Mouse (Mus musculus) embryonic facial prominence, embryonic 11.5 days (tissue): Measurements from ENCODE around the gene Krt6a. TPM values are rescaled to one million over a fixed set of nuclear protein-coding genes. Genes with fewer than 3 reads are reported as not detected.
A peak's percentile ranks its signal among the peaks of the same experiment; 100 is the strongest.

Source experiments
- ATAC-seq: fragments of 200-750 bp; cut with Nextera tagmentation; replicated peaks from 2 replicates; pipeline ENCODE4 v1.8.0; 2017; ENCODE audit warnings: low read depth; ENCODE audit not compliant: insufficient number of reproducible peaks, low FRiP score, low TSS enrichment
- DNase-seq: peaks from one replicate; pipeline ENCODE4 v3.0.0-alpha.2; 2015; ENCODE audit warnings: low spot score
- H3K27ac ChIP-seq: fragments of 300-500 bp; sonication (generic); replicated peaks from 2 replicates; pipeline ENCODE4 v1.5.1; 2014; ENCODE audit warnings: mild to moderate bottlenecking, low read depth, low read length, control low read depth
- H3K27me3 ChIP-seq: fragments of 300-500 bp; sonication (generic); 2 replicates; pipeline ENCODE4 v1.6.1; 2014; ENCODE audit warnings: mild to moderate bottlenecking, low read length, moderate library complexity, mixed read lengths; ENCODE audit not compliant: control insufficient read depth, insufficient read depth
- H3K36me3 ChIP-seq: fragments of 300-500 bp; sonication (generic); replicated peaks from 2 replicates; pipeline ENCODE4 v1.6.1; 2014; ENCODE audit warnings: low read depth, mild to moderate bottlenecking, low read length, moderate library complexity, mixed read lengths; ENCODE audit not compliant: control insufficient read depth, insufficient read depth
- H3K4me1 ChIP-seq: fragments of 300-500 bp; sonication (generic); 2 replicates; pipeline ENCODE4 v1.6.1; 2014; ENCODE audit warnings: low read length, mixed read lengths; ENCODE audit not compliant: control insufficient read depth, insufficient read depth
- H3K4me2 ChIP-seq: fragments of 300-500 bp; sonication (generic); 2 replicates; pipeline ENCODE4 v1.6.1; 2014; ENCODE audit warnings: low read depth, mild to moderate bottlenecking, control low read depth, low read length, moderate library complexity
- H3K4me3 ChIP-seq: fragments of 300-500 bp; sonication (generic); 2 replicates; pipeline ENCODE4 v1.5.1; 2014; ENCODE audit warnings: low read depth, low read length, control low read depth
- H3K9ac ChIP-seq: fragments of 300-500 bp; sonication (generic); replicated peaks from 2 replicates; pipeline ENCODE4 v1.6.1; 2014; ENCODE audit warnings: mild to moderate bottlenecking, control low read depth, low read length
- H3K9me3 ChIP-seq: fragments of 300-500 bp; sonication (generic); replicated peaks from 2 replicates; pipeline ENCODE4 v1.6.1; 2016; ENCODE audit warnings: mild to moderate bottlenecking, low read length, inconsistent platforms, mixed read lengths; ENCODE audit not compliant: control insufficient read depth
- WGBS: fragments of 180-500 bp; shearing (Covaris S2); extraction: QIAGEN DNeasy Blood & Tissue Kit; methylation state at CpG from one replicate; pipeline ENCODE4 v1.1.7; 2014; 5-methylcytosine and 5-hydroxymethylcytosine counted together
- polyA plus RNA-seq: library from polyadenylated mRNA; unstranded; fragments of >200 nt; fragmentation: Nextera tagmentation; extraction: Ambion mirVana; gene quantifications from 2 replicates; pipeline ENCODE4 v1.2.1, GENCODE M21; 2014

The Krt6a gene
- polyA plus RNA-seq, 1 experiment from 2014 or later: 0.18 TPM

GRCm38 (mm10) chr15:101712720-101713119, 18.6 kb upstream of the Krt6a start, which contains the start of gene Krt5:
Gene Krt5, minus strand, starts transcription at chr15:101712898.
- no peak for ATAC-seq

GRCm38 (mm10) chr15:101708683-101709082, 14.6 kb upstream of the Krt6a start:
- Histone ChIP-seq H3K4me2 (no peak overlapping the region), H3K4me3 (no peak overlapping the region), H3K27ac (no peak overlapping the region), H3K36me3 (no peaks in the 10 kb centered on the region), H3K9me3 (no peaks in the 10 kb centered on the region), H3K9ac (no peak overlapping the region), H3K4me1 (no peaks in the 10 kb centered on the region), H3K27me3 (no peaks in the 10 kb centered on the region)
- DNase-seq (no peak), ATAC-seq (no peak)
- WGBS: 68% methylated on average over 11 of the region's 11 CpGs

More at GRCm38 (mm10) chr15:101712720-101713119, 18.6 kb upstream of the Krt6a start, which contains the start of gene Krt5:
- no peak within 1 kb of the TSS for H3K27ac ChIP-seq
- H3K27me3 ChIP-seq: no peaks in the 10 kb centered on the region
- H3K4me3 ChIP-seq: no peak within 1 kb of the TSS
- WGBS: 73% methylated on average over 13 of the region's 13 CpGs
- no peaks in the 10 kb centered on the region for H3K4me1 ChIP-seq
- H3K4me2 ChIP-seq: no peak within 1 kb of the TSS
- H3K9me3 ChIP-seq: no peaks in the 10 kb centered on the region
- no peaks in the 10 kb centered on the region for H3K36me3 ChIP-seq
- no peak for DNase-seq
- H3K9ac ChIP-seq: no peak within 1 kb of the TSS

GRCm38 (mm10) chr15:101707454-101707853, 13.3 kb upstream of the Krt6a start:
- Histone ChIP-seq H3K4me2 (no peak overlapping the region), H3K4me1 (no peaks in the 10 kb centered on the region), H3K27ac (no peak overlapping the region), H3K9me3 (no peaks in the 10 kb centered on the region), H3K9ac (no peak overlapping the region), H3K36me3 (no peaks in the 10 kb centered on the region), H3K27me3 (no peaks in the 10 kb centered on the region), H3K4me3 (no peak overlapping the region)
- WGBS: 82% methylated on average over 9 of the region's 9 CpGs
- no peak for ATAC-seq
- DNase-seq: no peak

- Histone ChIP-seq H3K9ac (no peak overlapping the region), H3K36me3 (no peaks in the 10 kb centered on the region), H3K27me3 (no peaks in the 10 kb centered on the region), H3K9me3 (no peaks in the 10 kb centered on the region), H3K27ac (no peak overlapping the region), H3K4me2 (no peak overlapping the region), H3K4me3 (no peak overlapping the region), H3K4me1 (no peaks in the 10 kb centered on the region)
- no peak for ATAC-seq
- peak; percentile 61 for DNase-seq
- WGBS: 67% methylated on average over 4 of the region's 4 CpGs
Observed at GRCm38 (mm10) chr15:101704066-101704465, 10.0 kb upstream of the Krt6a start.

- ATAC-seq (no peak), DNase-seq (no peak)
- Histone ChIP-seq H3K36me3 (no peaks in the 10 kb centered on the region), H3K4me3 (no peak overlapping the region), H3K27ac (no peak overlapping the region), H3K9ac (no peak overlapping the region), H3K9me3 (no peaks in the 10 kb centered on the region), H3K4me2 (no peak overlapping the region), H3K27me3 (no peaks in the 10 kb centered on the region), H3K4me1 (no peaks in the 10 kb centered on the region)
- WGBS: 21% methylated on average over 2 of the region's 2 CpGs
Observed at GRCm38 (mm10) chr15:101702380-101702779, 8.3 kb upstream of the Krt6a start.

- no peaks in the 10 kb centered on the region for H3K4me1 ChIP-seq
- no peak overlapping the region for H3K9ac ChIP-seq
- no peak for DNase-seq
- no peaks in the 10 kb centered on the region for H3K27me3 ChIP-seq
- no peak overlapping the region for H3K4me3 ChIP-seq
- ATAC-seq: no peak
- no peak overlapping the region for H3K27ac ChIP-seq
- H3K36me3 ChIP-seq: no peaks in the 10 kb centered on the region
- no peak overlapping the region for H3K4me2 ChIP-seq
- 77% methylated on average over 8 of the region's 8 CpGs for WGBS
- no peaks in the 10 kb centered on the region for H3K9me3 ChIP-seq
Observed at GRCm38 (mm10) chr15:101699866-101700265, 5.8 kb upstream of the Krt6a start.

- Histone ChIP-seq H3K4me1 (no peaks in the 10 kb centered on the region), H3K9me3 (no peaks in the 10 kb centered on the region), H3K4me2 (no peak overlapping the region), H3K4me3 (no peak overlapping the region), H3K27ac (no peak overlapping the region), H3K27me3 (no peaks in the 10 kb centered on the region), H3K9ac (no peak overlapping the region), H3K36me3 (no peaks in the 10 kb centered on the region)
- 57% methylated on average over 3 of the region's 3 CpGs for WGBS
- no peak for DNase-seq
- ATAC-seq: no peak
Observed at GRCm38 (mm10) chr15:101699192-101699591, 5.1 kb upstream of the Krt6a start.

GRCm38 (mm10) chr15:101697326-101698188, 3.5 kb upstream of the Krt6a start:
- WGBS: 65% methylated on average over 8 of the region's 8 CpGs
- Histone ChIP-seq H3K4me1 (no peaks in the 10 kb centered on the region), H3K27me3 (no peaks in the 10 kb centered on the region), H3K9me3 (no peaks in the 10 kb centered on the region), H3K36me3 (no peaks in the 10 kb centered on the region), H3K27ac (no peak overlapping the region), H3K4me3 (no peak overlapping the region), H3K9ac (no peak overlapping the region), H3K4me2 (no peak overlapping the region)
- ATAC-seq (no peak), DNase-seq (no peak)
